Mouse (Mus musculus) lung, postnatal 0 days (tissue): ENCODE results near the gene Sebox.

Source experiments
- CTCF ChIP-seq: IDR thresholded peaks from 2 replicates; pipeline ENCODE4 v1.5.1; 2016; ENCODE audit warnings: antibody characterized with exemption, mild to moderate bottlenecking
- EP300 ChIP-seq: IDR thresholded peaks from 2 replicates; pipeline ENCODE4 v1.6.1; 2016; ENCODE audit warnings: antibody characterized with exemption, mild to moderate bottlenecking, control low read depth

GRCm38 (mm10) chr11:78524838-78525237, 21.6 kb downstream of the Sebox start:
- no peak for TF ChIP-seq CTCF
- no peak for TF ChIP-seq EP300
